Mouse (Mus musculus): ENCODE measurements around the gene Lrrfip2. TPM values are rescaled to one million over a fixed set of nuclear protein-coding genes. Genes with fewer than 3 reads are reported as not detected.

The Lrrfip2 gene
- total and polyA plus RNA-seq, 3 experiments = 16.6 to 30.9 (median 25.2) TPM

GRCm38 (mm10) chr9:111086137-111086536 lies 31.3 kb upstream of the Lrrfip2 start:
- no peak overlapping the region for H3K9ac ChIP-seq (ENCODE audit: insufficient read depth, low read depth)
- in situ Hi-C loops (cut with MboI; ENCODE audit: low pct_ligation_motif_present, low pct_unique_long_range_greater_than_20kb, low sequenced_read_pairs) = no loop called here
- no peak overlapping the region for H3K4me3 ChIP-seq (replicated peaks in 1 of 3; ENCODE audit: low read depth in 2 of 3, low read length in 2 of 3, poor library complexity in 1 of 3)
- dilution Hi-C loops (cut with MboI; ENCODE audit: extremely low pct_ligation_motif_present, extremely low pct_unique_long_range_greater_than_20kb, low sequenced_read_pairs) = no loop called here
- 0 out of 2 replicates have a peak overlapping the region, but pooled peaks have one; percentile 1 for H3K4me2 ChIP-seq (ENCODE audit: insufficient read depth, low read depth, poor library complexity, severe bottlenecking)
- H3K27ac ChIP-seq (ENCODE audit: insufficient read depth, low read depth) = no peak overlapping the region
- no peaks in the 10 kb centered on the region for H3K79me2 ChIP-seq (replicated peaks; ENCODE audit: control insufficient read depth, extremely low read depth, insufficient read depth, poor library complexity, severe bottlenecking)
- no peak for DNase-seq (ENCODE audit: extremely low read depth)
- peaks cover 13 to 24% of the 10 kb centered on the region in 2 experiments for H3K4me1 ChIP-seq (ENCODE audit: control insufficient read depth in 1 of 2, insufficient read depth in 2 of 2)
- TF ChIP-seq TCF12 (IDR thresholded peaks at IDR 0.05; ENCODE audit: low read depth, low read length) (no peak), POLR2AphosphoS2 (IDR thresholded peaks at IDR 0.05; ENCODE audit: low read depth, low read length) (no peak), RAD21 (IDR thresholded peaks at IDR 0.05; ENCODE audit: low read depth, low read length) (no peak), E2F4 (IDR thresholded peaks at IDR 0.05; ENCODE audit: insufficient replicate concordance, low read depth, low read length) (no peak), HCFC1 (IDR thresholded peaks at IDR 0.05; ENCODE audit: low read depth, low read length) (no peak), USF1 (IDR thresholded peaks at IDR 0.05; ENCODE audit: low read depth, low read length) (no peak)
- no peaks in the 10 kb centered on the region for H3K36me3 ChIP-seq (replicated peaks in 1 of 2; ENCODE audit: control insufficient read depth in 1 of 2, insufficient read depth in 1 of 2, low read length in 1 of 2)
- H3K27me3 ChIP-seq (replicated peaks) = peaks cover 2% of the 10 kb centered on the region
- H3K9me3 ChIP-seq (replicated peaks; ENCODE audit: low read length) = no peaks in the 10 kb centered on the region

GRCm38 (mm10) chr9:111086995-111087606 lies 30.3 kb upstream of the Lrrfip2 start:
- Histone ChIP-seq H3K27me3 (replicated peaks) (peaks cover 5% of the 10 kb centered on the region), H3K4me2 (ENCODE audit: insufficient read depth, low read depth, poor library complexity, severe bottlenecking) (peak overlapping the region; percentile 31; the same call in 1 of the 2 replicates), H3K27ac (ENCODE audit: insufficient read depth, low read depth) (no peak overlapping the region), H3K4me1 (ENCODE audit: control insufficient read depth in 1 of 2, insufficient read depth in 2 of 2) (peaks cover 9 to 20% of the 10 kb centered on the region in 2 experiments), H3K79me2 (replicated peaks; ENCODE audit: control insufficient read depth, extremely low read depth, insufficient read depth, poor library complexity, severe bottlenecking) (no peaks in the 10 kb centered on the region), H3K9ac (ENCODE audit: insufficient read depth, low read depth) (peak overlapping the region; percentile 30; the same call in 1 of the 2 replicates), H3K4me3 (replicated peaks in 1 of 3; ENCODE audit: low read depth in 2 of 3, low read length in 2 of 3, poor library complexity in 1 of 3) (peak overlapping the region in 1 of 3 experiments; percentile 26), H3K9me3 (replicated peaks; ENCODE audit: low read length) (no peaks in the 10 kb centered on the region), H3K36me3 (replicated peaks in 1 of 2; ENCODE audit: control insufficient read depth in 1 of 2, insufficient read depth in 1 of 2, low read length in 1 of 2) (no peaks in the 10 kb centered on the region)
- dilution Hi-C loops (cut with MboI; ENCODE audit: extremely low pct_ligation_motif_present, extremely low pct_unique_long_range_greater_than_20kb, low sequenced_read_pairs) (no loop called here), in situ Hi-C loops (cut with MboI; ENCODE audit: low pct_ligation_motif_present, low pct_unique_long_range_greater_than_20kb, low sequenced_read_pairs) (no loop called here)
- DNase-seq (ENCODE audit: extremely low read depth) = no peak
- TF ChIP-seq KAT2A (IDR thresholded peaks at IDR 0.05; ENCODE audit: insufficient replicate concordance, low read length) (no peak), JUND (conservative IDR thresholded peaks at IDR 0.05; ENCODE audit: low read depth, low read length) (peak; percentile 75), USF1 (IDR thresholded peaks at IDR 0.05; ENCODE audit: low read depth, low read length) (no peak), HCFC1 (IDR thresholded peaks at IDR 0.05; ENCODE audit: low read depth, low read length) (no peak), ZKSCAN1 (IDR thresholded peaks at IDR 0.05; ENCODE audit: borderline replicate concordance, low read depth, low read length) (no peak), POLR2AphosphoS2 (IDR thresholded peaks at IDR 0.05; ENCODE audit: low read depth, low read length) (no peak), MAX (IDR thresholded peaks at IDR 0.05; ENCODE audit: low read length) (no peak), MAFK (IDR thresholded peaks at IDR 0.05; ENCODE audit: insufficient replicate concordance, low read length) (no peak), NRF1 (IDR thresholded peaks at IDR 0.05; ENCODE audit: low read depth, low read length) (no peak), CTCF (conservative IDR thresholded peaks at IDR 0.05 in 1 of 2, IDR thresholded peaks at IDR 0.05 in 1 of 2; ENCODE audit: low read depth in 2 of 2, low read length in 2 of 2) (no peak), JUN (IDR thresholded peaks at IDR 0.05; ENCODE audit: insufficient read depth, low read depth, low read length) (peak; percentile 94), MYC (IDR thresholded peaks at IDR 0.05; ENCODE audit: low read depth, low read length) (no peak), GABPA (IDR thresholded peaks at IDR 0.05; ENCODE audit: insufficient replicate concordance, low read depth, low read length) (no peak), EP300 (IDR thresholded peaks at IDR 0.05; ENCODE audit: low read length) (peak; percentile 46; the same call in 1 of the 2 replicates), TBP (conservative IDR thresholded peaks at IDR 0.05; ENCODE audit: low read depth, low read length) (no peak), RAD21 (IDR thresholded peaks at IDR 0.05; ENCODE audit: low read depth, low read length) (no peak), IRF4 (IDR thresholded peaks at IDR 0.05; ENCODE audit: low read depth, low read length) (0 out of 2 replicates have a peak, but pooled peaks have one; percentile 12), PAX5 (IDR thresholded peaks at IDR 0.05; ENCODE audit: low read length) (no peak), NELFE (IDR thresholded peaks at IDR 0.05; ENCODE audit: low read depth, low read length) (no peak), RCOR1 (conservative IDR thresholded peaks at IDR 0.05; ENCODE audit: low read depth, low read length) (no peak), SIN3A (IDR thresholded peaks at IDR 0.05; ENCODE audit: low read length) (no peak), ETS1 (conservative IDR thresholded peaks at IDR 0.05; ENCODE audit: low read depth, low read length) (peak; percentile 54; the same call in 1 of the 2 replicates), MEF2A (IDR thresholded peaks at IDR 0.05; ENCODE audit: borderline replicate concordance, low read depth, low read length) (0 out of 2 replicates have a peak, but pooled peaks have one; percentile 14)
